Mouse (Mus musculus) heart, embryonic 13.5 days (tissue): ENCODE data around the gene Fam71f2. TPM values are rescaled to one million over a fixed set of nuclear protein-coding genes. Genes with fewer than 3 reads are reported as not detected.

Experiments
- ATAC-seq: fragments of 200-750 bp; cut with Nextera tagmentation; 2 replicates; pipeline ENCODE4 v1.8.0; 2017; ENCODE audit warnings: moderate TSS enrichment; ENCODE audit not compliant: insufficient number of reproducible peaks, low FRiP score, low TSS enrichment; ENCODE audit errors: extremely low read depth
- H3K27ac ChIP-seq: fragments of 300-500 bp; sonication (generic); replicated peaks from 2 replicates; pipeline ENCODE4 v1.5.1; 2015; ENCODE audit warnings: moderate library complexity, mild to moderate bottlenecking, inconsistent platforms
- H3K27me3 ChIP-seq: fragments of 300-500 bp; sonication (generic); replicated peaks from 2 replicates; pipeline ENCODE4 v1.6.1; 2015; ENCODE audit warnings: mild to moderate bottlenecking, inconsistent platforms
- H3K36me3 ChIP-seq: fragments of 300-500 bp; sonication (generic); 2 replicates; pipeline ENCODE4 v1.6.1; 2015; ENCODE audit warnings: mild to moderate bottlenecking, inconsistent platforms
- H3K4me1 ChIP-seq: fragments of 300-500 bp; sonication (generic); 2 replicates; pipeline ENCODE4 v1.6.1; 2015; ENCODE audit warnings: inconsistent platforms
- H3K4me2 ChIP-seq: fragments of 300-500 bp; sonication (generic); 2 replicates; pipeline ENCODE4 v1.6.1; 2015; ENCODE audit warnings: inconsistent platforms, mild to moderate bottlenecking, moderate library complexity
- H3K4me3 ChIP-seq: fragments of 300-500 bp; sonication (generic); 2 replicates; pipeline ENCODE4 v1.5.1; 2015; ENCODE audit warnings: moderate library complexity, mild to moderate bottlenecking, inconsistent platforms
- H3K9ac ChIP-seq: fragments of 300-500 bp; sonication (generic); 2 replicates; pipeline ENCODE4 v1.6.1; 2015; ENCODE audit warnings: inconsistent platforms, mild to moderate bottlenecking, moderate library complexity
- H3K9me3 ChIP-seq: fragments of 300-500 bp; sonication (generic); 2 replicates; pipeline ENCODE4 v1.6.1; 2016; ENCODE audit warnings: inconsistent platforms
- WGBS: fragments of 180-500 bp; shearing (Covaris S2); methylation state at CpG from one replicate; pipeline ENCODE4 v1.1.7; 2015; ENCODE audit warnings: mixed read lengths; 5-methylcytosine and 5-hydroxymethylcytosine counted together
- polyA plus RNA-seq: library from polyadenylated mRNA; unstranded; fragments of >200 nt; fragmentation: Nextera tagmentation; extraction: Ambion mirVana; gene quantifications from 2 replicates; pipeline ENCODE4 v1.2.1, GENCODE M21; 2015

Fam71f2 gene
- polyA plus RNA-seq = 0.23 TPM in 1 of 2 replicates, not detected in the other

- H3K36me3 ChIP-seq = peaks cover 14% of the 10 kb centered on the region
- H3K4me3 ChIP-seq = no peak within 1 kb of the TSS
- H3K27ac ChIP-seq = peak within 1 kb of the TSS; percentile 79
- no peaks in the 10 kb centered on the region for H3K9me3 ChIP-seq
- ATAC-seq = no peak
- H3K4me1 ChIP-seq = peaks cover 8% of the 10 kb centered on the region
- peak within 1 kb of the TSS; percentile 34; the same call in 1 of the 2 replicates for H3K9ac ChIP-seq
- 84% methylated on average over 8 of the region's 8 CpGs for WGBS
- no peaks in the 10 kb centered on the region for H3K27me3 ChIP-seq
- peak within 1 kb of the TSS; percentile 42 for H3K4me2 ChIP-seq
Measured at GRCm38 (mm10) chr6:29279293-29279692, at the start of gene Fam71f2. Gene Fam71f2, plus strand, starts transcription at chr6:29279593.

- no peaks in the 10 kb centered on the region for H3K4me1 ChIP-seq
- ATAC-seq = no peak
- H3K27ac ChIP-seq = no peak overlapping the region
- no peaks in the 10 kb centered on the region for H3K9me3 ChIP-seq
- no peak overlapping the region for H3K4me2 ChIP-seq
- 51% methylated on average over 6 of the region's 6 CpGs for WGBS
- H3K27me3 ChIP-seq = peaks cover 2% of the 10 kb centered on the region; the same call in 1 of the 2 replicates
- no peaks in the 10 kb centered on the region for H3K36me3 ChIP-seq
- no peak overlapping the region for H3K9ac ChIP-seq
- H3K4me3 ChIP-seq = no peak overlapping the region
Measured at GRCm38 (mm10) chr6:29230386-29230785, 49.0 kb upstream of the Fam71f2 start.

GRCm38 (mm10) chr6:29231799-29232198 is 47.6 kb upstream of the Fam71f2 start:
- H3K9ac ChIP-seq = no peak overlapping the region
- H3K4me3 ChIP-seq = no peak overlapping the region
- peaks cover 2% of the 10 kb centered on the region; the same call in 1 of the 2 replicates for H3K27me3 ChIP-seq
- 72% methylated on average over 3 of the region's 3 CpGs for WGBS
- H3K4me1 ChIP-seq = no peaks in the 10 kb centered on the region
- H3K4me2 ChIP-seq = no peak overlapping the region
- no peaks in the 10 kb centered on the region for H3K9me3 ChIP-seq
- no peak for ATAC-seq
- no peak overlapping the region for H3K27ac ChIP-seq
- H3K36me3 ChIP-seq = no peaks in the 10 kb centered on the region

- no peak overlapping the region for H3K4me2 ChIP-seq
- H3K27me3 ChIP-seq = peaks cover 2% of the 10 kb centered on the region; the same call in 1 of the 2 replicates
- H3K9ac ChIP-seq = no peak overlapping the region
- H3K27ac ChIP-seq = no peak overlapping the region
- no peaks in the 10 kb centered on the region for H3K36me3 ChIP-seq
- no peaks in the 10 kb centered on the region for H3K4me1 ChIP-seq
- WGBS = 67% methylated on average over 6 of the region's 6 CpGs
- ATAC-seq = no peak
- H3K9me3 ChIP-seq = no peaks in the 10 kb centered on the region
- no peak overlapping the region for H3K4me3 ChIP-seq
Measured at GRCm38 (mm10) chr6:29232321-29232720, 47.1 kb upstream of the Fam71f2 start.

- Histone ChIP-seq H3K27ac (no peak overlapping the region), H3K9ac (no peak overlapping the region), H3K36me3 (no peaks in the 10 kb centered on the region), H3K4me1 (no peaks in the 10 kb centered on the region), H3K9me3 (no peaks in the 10 kb centered on the region), H3K27me3 (peaks cover 2% of the 10 kb centered on the region; the same call in 1 of the 2 replicates), H3K4me3 (no peak overlapping the region), H3K4me2 (no peak overlapping the region)
- WGBS = 67% methylated on average over 3 of the region's 3 CpGs
- no peak for ATAC-seq
Measured at GRCm38 (mm10) chr6:29233710-29234109, 45.7 kb upstream of the Fam71f2 start.

- WGBS = 44% methylated on average over 8 of the region's 8 CpGs
Measured at GRCm38 (mm10) chr6:29234272-29234671, 45.1 kb upstream of the Fam71f2 start.

GRCm38 (mm10) chr6:29240806-29241205 is 38.6 kb upstream of the Fam71f2 start:
- Histone ChIP-seq H3K4me1 (no peaks in the 10 kb centered on the region), H3K27ac (no peak overlapping the region), H3K36me3 (no peaks in the 10 kb centered on the region), H3K9ac (no peak overlapping the region), H3K9me3 (no peaks in the 10 kb centered on the region), H3K4me3 (no peak overlapping the region), H3K4me2 (no peak overlapping the region), H3K27me3 (no peaks in the 10 kb centered on the region)
- no peak for ATAC-seq
- 39% methylated on average over 2 of the region's 2 CpGs for WGBS

More at GRCm38 (mm10) chr6:29234272-29234671, 45.1 kb upstream of the Fam71f2 start:
- Histone ChIP-seq H3K9me3 (no peaks in the 10 kb centered on the region), H3K4me2 (no peak overlapping the region), H3K36me3 (no peaks in the 10 kb centered on the region), H3K4me1 (no peaks in the 10 kb centered on the region), H3K27ac (no peak overlapping the region), H3K27me3 (peaks cover 2% of the 10 kb centered on the region; the same call in 1 of the 2 replicates), H3K9ac (no peak overlapping the region), H3K4me3 (no peak overlapping the region)
- no peak for ATAC-seq

- ATAC-seq = no peak
- 56% methylated on average over 2 of the region's 2 CpGs for WGBS
Measured at GRCm38 (mm10) chr6:29241697-29242096, 37.7 kb upstream of the Fam71f2 start.

GRCm38 (mm10) chr6:29242265-29242664 is 37.1 kb upstream of the Fam71f2 start:
- Histone ChIP-seq H3K4me1 (no peaks in the 10 kb centered on the region), H3K27ac (no peak overlapping the region), H3K9ac (no peak overlapping the region), H3K9me3 (no peaks in the 10 kb centered on the region), H3K27me3 (no peaks in the 10 kb centered on the region; the same call in 1 of the 2 replicates), H3K36me3 (no peaks in the 10 kb centered on the region), H3K4me2 (no peak overlapping the region), H3K4me3 (no peak overlapping the region)
- ATAC-seq = no peak
- WGBS = 51% methylated on average over 1 of the region's 1 CpGs

More at GRCm38 (mm10) chr6:29241697-29242096, 37.7 kb upstream of the Fam71f2 start:
- H3K4me2 ChIP-seq = no peak overlapping the region
- H3K9me3 ChIP-seq = no peaks in the 10 kb centered on the region
- H3K9ac ChIP-seq = no peak overlapping the region
- no peaks in the 10 kb centered on the region for H3K4me1 ChIP-seq
- H3K27me3 ChIP-seq = no peaks in the 10 kb centered on the region
- no peak overlapping the region for H3K27ac ChIP-seq
- no peak overlapping the region for H3K4me3 ChIP-seq
- no peaks in the 10 kb centered on the region for H3K36me3 ChIP-seq

GRCm38 (mm10) chr6:29245272-29246120 is 33.9 kb upstream of the Fam71f2 start:
- H3K36me3 ChIP-seq = no peaks in the 10 kb centered on the region
- 0 out of 2 replicates have a peak, but pooled peaks cover 4% of the 10 kb centered on the region for H3K4me1 ChIP-seq
- no peak overlapping the region for H3K9ac ChIP-seq
- no peak overlapping the region for H3K4me3 ChIP-seq
- H3K9me3 ChIP-seq = no peaks in the 10 kb centered on the region
- no peak for ATAC-seq
- no peak overlapping the region for H3K27ac ChIP-seq
- no peaks in the 10 kb centered on the region; the same call in 1 of the 2 replicates for H3K27me3 ChIP-seq
- WGBS = 37% methylated on average over 14 of the region's 14 CpGs
- H3K4me2 ChIP-seq = 0 out of 2 replicates have a peak overlapping the region, but pooled peaks have one; percentile 2

GRCm38 (mm10) chr6:29246183-29246582 is 33.2 kb upstream of the Fam71f2 start:
- Histone ChIP-seq H3K9me3 (no peaks in the 10 kb centered on the region), H3K27me3 (no peaks in the 10 kb centered on the region; the same call in 1 of the 2 replicates), H3K27ac (no peak overlapping the region), H3K36me3 (no peaks in the 10 kb centered on the region), H3K4me1 (0 out of 2 replicates have a peak, but pooled peaks cover 4% of the 10 kb centered on the region), H3K4me2 (0 out of 2 replicates have a peak overlapping the region, but pooled peaks have one; percentile 2), H3K4me3 (no peak overlapping the region), H3K9ac (no peak overlapping the region)
- WGBS = 61% methylated on average over 3 of the region's 3 CpGs
- no peak for ATAC-seq
